Mouse (Mus musculus): Measurements from ENCODE around the gene Gm10217. TPM values are rescaled to one million over a fixed set of nuclear protein-coding genes. Genes with fewer than 3 reads are reported as not detected.

Gm10217 gene
- polyA plus RNA-seq, 1 experiment from 2014 or later: not detected

Other genes with a start within 250 kb of the Gm10217 start
- 1.3 and 1.4 TPM in 2 replicates for gene Fam155a, start 93.1 kb upstream of the Gm10217 start, polyA plus RNA-seq (2015; fragmentation: Nextera tagmentation; extraction: Ambion mirVana)
- gene Lig4, start 113.4 kb downstream of the Gm10217 start, polyA plus RNA-seq (2015; fragmentation: Nextera tagmentation; extraction: Ambion mirVana): 3.6 and 4.2 TPM in 2 replicates
- gene Abhd13, start 113.5 kb downstream of the Gm10217 start, polyA plus RNA-seq (2015; fragmentation: Nextera tagmentation; extraction: Ambion mirVana): 15.7 and 16.5 TPM in 2 replicates
- gene Tnfsf13b, start 142.2 kb downstream of the Gm10217 start, polyA plus RNA-seq (2015; fragmentation: Nextera tagmentation; extraction: Ambion mirVana): 0.29 and 0.41 TPM in 2 replicates